Mouse (Mus musculus) hindbrain, embryonic 10.5 days (tissue): ENCODE results near the gene Comtd1. TPM values are rescaled to one million over a fixed set of nuclear protein-coding genes. Genes with fewer than 3 reads are reported as not detected.

ENCODE experiments used
- DNase-seq: peaks from one replicate; pipeline ENCODE4 v3.0.0-alpha.2; 2017; ENCODE audit warnings: low spot score
- H3K27ac ChIP-seq: fragments of 300-500 bp; sonication (generic); 2 replicates; pipeline ENCODE4 v1.5.1; 2016; ENCODE audit warnings: mild to moderate bottlenecking, moderate library complexity
- H3K27me3 ChIP-seq: fragments of 300-500 bp; sonication (generic); 2 replicates; pipeline ENCODE4 v1.6.1; 2016; ENCODE audit warnings: mild to moderate bottlenecking; ENCODE audit not compliant: poor library complexity, insufficient read depth, severe bottlenecking
- H3K36me3 ChIP-seq: fragments of 300-500 bp; sonication (generic); 2 replicates; pipeline ENCODE4 v1.6.1; 2016; ENCODE audit warnings: mild to moderate bottlenecking, moderate library complexity
- H3K4me1 ChIP-seq: fragments of 300-500 bp; sonication (generic); replicated peaks from 2 replicates; pipeline ENCODE4 v1.6.1; 2016; ENCODE audit warnings: mild to moderate bottlenecking
- H3K4me3 ChIP-seq: fragments of 300-500 bp; sonication (generic); 2 replicates; pipeline ENCODE4 v1.5.1; 2016; ENCODE audit warnings: mild to moderate bottlenecking, moderate library complexity
- H3K9me3 ChIP-seq: fragments of 300-500 bp; sonication (generic); 2 replicates; pipeline ENCODE4 v1.6.1; 2016; ENCODE audit warnings: mild to moderate bottlenecking, moderate library complexity
- WGBS: fragments of 180-500 bp; shearing (Covaris S2); methylation state at CpG from one replicate; pipeline ENCODE4 v1.1.7; 2016; 5-methylcytosine and 5-hydroxymethylcytosine counted together
- polyA plus RNA-seq: library from polyadenylated mRNA; unstranded; fragments of >200 nt; fragmentation: Nextera tagmentation; extraction: Ambion mirVana; gene quantifications from 2 replicates; pipeline ENCODE4 v1.2.1, GENCODE M21; 2016

Gene Comtd1
- polyA plus RNA-seq: 15.7 and 16.8 TPM in 2 replicates

DNA sequence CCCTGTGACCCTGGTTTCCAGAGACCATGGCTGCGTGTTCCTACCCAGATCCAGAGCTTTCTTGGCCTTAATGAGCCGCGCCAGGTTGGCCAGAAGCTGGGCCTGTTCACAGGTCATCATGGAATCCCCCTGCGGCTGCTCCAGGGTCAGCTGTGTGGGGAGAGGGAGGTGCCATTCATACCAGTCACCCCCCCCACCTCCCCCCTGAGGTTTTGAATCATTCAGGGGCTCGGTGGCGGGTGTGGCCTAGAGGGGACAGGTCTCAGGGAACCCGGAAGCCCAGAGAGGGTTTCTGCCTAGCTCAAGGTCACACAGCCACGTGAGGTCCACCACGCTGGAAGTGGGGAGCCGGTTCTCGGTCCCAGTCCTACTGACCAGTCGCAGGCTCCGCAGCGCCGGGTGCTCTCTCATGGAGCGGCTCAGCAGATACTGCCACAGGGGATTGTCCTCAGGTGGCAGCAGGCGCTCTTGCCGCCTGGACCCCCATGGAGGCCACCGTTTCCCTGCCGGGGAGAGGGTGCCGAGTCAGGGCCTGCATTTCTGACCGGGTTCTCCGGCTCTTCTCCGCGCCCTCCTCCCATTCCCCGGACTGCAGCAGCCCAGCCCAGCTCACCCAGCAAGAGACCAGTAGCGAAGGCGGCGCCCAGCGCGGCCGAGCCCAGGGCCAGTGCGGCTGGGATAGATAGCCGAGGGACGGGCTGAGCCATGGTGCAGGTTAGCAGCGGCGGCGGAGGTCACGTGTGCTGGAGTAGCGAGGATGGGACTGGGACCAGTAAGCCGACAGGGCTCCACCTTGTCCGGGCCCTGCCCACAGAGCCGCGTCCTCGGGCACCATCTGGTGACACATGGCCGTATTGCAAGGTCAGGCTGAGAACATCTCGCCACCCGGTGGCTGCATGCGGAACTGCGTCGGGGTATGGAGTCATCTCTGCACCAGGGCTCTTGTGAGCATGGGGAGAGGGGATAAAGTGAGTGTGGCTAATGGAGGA lies at the start of gene Comtd1:
Gene Comtd1, minus strand, starts transcription at position 812 of the 989 bp plus-strand sequence.
- H3K27ac ChIP-seq: peak within 1 kb of the TSS; percentile 89

GRCm38 (mm10) chr14:21892341-21892659 lies 43.5 kb upstream of the Comtd1 start:
- 65% methylated on average over 6 of the region's 6 CpGs for WGBS
- peaks cover 15% of the 10 kb centered on the region for H3K4me1 ChIP-seq
- H3K36me3 ChIP-seq: no peaks in the 10 kb centered on the region
- DNase-seq: peak; percentile 16
- no peaks in the 10 kb centered on the region for H3K27me3 ChIP-seq
- H3K4me3 ChIP-seq: no peak overlapping the region
- peak overlapping the region; percentile 59; the same call in 1 of the 2 replicates for H3K27ac ChIP-seq
- H3K9me3 ChIP-seq: no peaks in the 10 kb centered on the region

More for the DNA sequence above, at the start of gene Comtd1:
- peak within 1 kb of the TSS; percentile 76 for H3K4me3 ChIP-seq
- H3K27me3 ChIP-seq: no peaks in the 10 kb centered on the region
- peak; percentile 96 for DNase-seq
- H3K36me3 ChIP-seq: peaks cover 35% of the 10 kb centered on the region
- WGBS: under 1% methylated on average over 51 of the region's 51 CpGs
- peaks cover 30% of the 10 kb centered on the region for H3K4me1 ChIP-seq
- no peaks in the 10 kb centered on the region for H3K9me3 ChIP-seq

DNA sequence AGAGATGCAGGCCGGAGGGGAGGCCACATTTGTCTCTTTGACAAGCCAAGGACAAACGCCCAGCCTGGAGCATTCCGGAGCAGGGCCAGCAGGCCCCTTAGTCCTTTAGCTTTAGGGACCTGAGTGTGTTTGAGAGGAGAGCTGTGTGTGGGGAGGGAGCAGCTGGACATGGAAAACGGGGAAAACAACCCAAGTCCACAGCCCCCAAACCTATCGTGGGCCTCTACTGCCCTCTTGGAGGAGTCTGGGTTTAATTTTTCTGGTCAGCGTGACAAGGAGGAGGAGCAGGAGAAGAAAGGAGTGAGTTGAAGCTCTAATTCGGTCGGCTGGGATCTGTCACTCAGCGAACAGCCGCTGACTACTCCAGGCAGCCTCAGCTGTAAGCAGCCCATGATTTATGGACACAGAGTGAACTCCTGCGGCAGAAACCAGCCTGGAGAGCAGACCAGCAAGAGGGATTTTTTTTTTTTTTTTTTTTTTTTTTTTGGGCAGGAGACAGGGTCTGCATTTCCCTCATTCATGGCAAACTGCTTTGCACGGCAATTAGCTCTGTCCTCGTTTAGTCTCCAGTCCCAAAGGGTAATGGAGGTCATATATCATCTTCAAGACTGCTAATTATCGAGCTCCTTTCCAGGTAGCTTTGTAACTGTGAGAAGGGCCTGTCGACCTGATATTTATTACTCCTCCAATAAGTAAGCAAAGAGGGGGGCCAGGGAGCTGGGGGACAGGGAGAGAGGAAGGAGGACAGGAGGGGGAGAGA lies 43.0 kb upstream of the Comtd1 start:
- H3K9me3 ChIP-seq: no peaks in the 10 kb centered on the region
- H3K4me1 ChIP-seq: peaks cover 15% of the 10 kb centered on the region
- H3K27me3 ChIP-seq: no peaks in the 10 kb centered on the region
- peak overlapping the region; percentile 80 for H3K27ac ChIP-seq
- H3K36me3 ChIP-seq: no peaks in the 10 kb centered on the region
- H3K4me3 ChIP-seq: no peak overlapping the region
- 28% methylated on average over 15 of the region's 15 CpGs for WGBS
- peak; percentile 69 for DNase-seq

- no peak for DNase-seq
- 90% methylated on average over 2 of the region's 2 CpGs for WGBS
- no peak overlapping the region for H3K4me3 ChIP-seq
- H3K4me1 ChIP-seq: peaks cover 15% of the 10 kb centered on the region
- no peaks in the 10 kb centered on the region for H3K36me3 ChIP-seq
- no peaks in the 10 kb centered on the region for H3K9me3 ChIP-seq
- no peak overlapping the region; the same call in 1 of the 2 replicates for H3K27ac ChIP-seq
- no peaks in the 10 kb centered on the region for H3K27me3 ChIP-seq
Observed at GRCm38 (mm10) chr14:21890430-21890829, 41.7 kb upstream of the Comtd1 start.

DNA sequence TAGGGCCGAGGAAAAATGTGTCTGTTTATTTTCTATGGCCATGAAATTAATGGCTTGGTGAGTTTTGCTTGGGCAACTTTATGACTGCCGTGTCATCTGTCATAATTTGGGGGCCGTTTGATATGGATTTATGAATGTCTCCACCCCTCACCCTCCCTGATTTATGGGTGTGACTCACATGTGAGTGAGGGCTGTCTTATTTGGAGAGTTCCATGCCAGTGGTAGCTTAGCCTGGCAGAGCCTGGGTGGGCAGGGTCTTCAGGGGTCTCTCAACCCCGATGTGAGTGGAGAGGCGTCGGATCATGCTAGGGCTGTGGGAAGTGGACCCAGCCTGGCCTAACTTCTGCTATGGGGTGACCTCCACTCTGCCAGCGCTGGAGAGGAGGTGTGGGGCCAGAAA lies 18.0 kb upstream of the Comtd1 start:
- 89% methylated on average over 7 of the region's 7 CpGs for WGBS

GRCm38 (mm10) chr14:21866291-21866690 lies 17.5 kb upstream of the Comtd1 start:
- Histone ChIP-seq H3K4me1 (peaks cover 3% of the 10 kb centered on the region; the same call in 1 of the 2 replicates), H3K9me3 (no peaks in the 10 kb centered on the region), H3K27me3 (no peaks in the 10 kb centered on the region), H3K4me3 (no peak overlapping the region), H3K27ac (no peak overlapping the region), H3K36me3 (no peaks in the 10 kb centered on the region)
- 66% methylated on average over 7 of the region's 7 CpGs for WGBS
- no peak for DNase-seq

More for the DNA sequence above, 18.0 kb upstream of the Comtd1 start:
- Histone ChIP-seq H3K9me3 (no peaks in the 10 kb centered on the region), H3K36me3 (no peaks in the 10 kb centered on the region), H3K4me1 (peaks cover 3% of the 10 kb centered on the region; the same call in 1 of the 2 replicates), H3K27ac (no peak overlapping the region), H3K4me3 (no peak overlapping the region), H3K27me3 (no peaks in the 10 kb centered on the region)
- no peak for DNase-seq

- WGBS: 81% methylated on average over 14 of the region's 14 CpGs
- no peak for DNase-seq
- Histone ChIP-seq H3K4me1 (peaks cover 44% of the 10 kb centered on the region), H3K27ac (no peak overlapping the region), H3K9me3 (no peaks in the 10 kb centered on the region), H3K4me3 (no peak overlapping the region), H3K36me3 (no peaks in the 10 kb centered on the region), H3K27me3 (no peaks in the 10 kb centered on the region)
Observed at GRCm38 (mm10) chr14:21856886-21857285, 8.1 kb upstream of the Comtd1 start.

DNA sequence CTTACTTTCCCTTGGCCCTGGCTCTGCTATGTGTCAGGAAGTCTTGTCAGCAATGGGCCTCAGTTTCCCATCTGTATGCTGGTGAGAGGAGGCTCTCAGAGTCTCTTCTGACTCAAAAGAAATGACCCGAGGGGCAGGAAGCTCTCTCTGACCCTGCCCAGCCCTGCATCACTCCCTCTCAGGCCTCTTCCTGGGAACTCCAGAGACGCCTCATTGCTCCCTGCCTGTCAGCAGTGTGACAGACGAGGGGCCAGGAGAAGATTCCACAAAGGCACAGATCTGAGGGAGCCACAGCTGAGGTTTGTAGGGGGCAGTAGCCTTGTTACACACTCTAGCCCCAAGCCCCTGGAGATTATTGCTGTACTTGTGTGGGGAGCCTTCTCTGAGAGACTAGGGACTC lies 7.2 kb upstream of the Comtd1 start:
- WGBS: 14% methylated on average over 3 of the region's 3 CpGs
- Histone ChIP-seq H3K36me3 (no peaks in the 10 kb centered on the region), H3K27me3 (no peaks in the 10 kb centered on the region)

GRCm38 (mm10) chr14:21854271-21854670 lies 5.5 kb upstream of the Comtd1 start:
- Histone ChIP-seq H3K27me3 (no peaks in the 10 kb centered on the region), H3K9me3 (no peaks in the 10 kb centered on the region), H3K36me3 (no peaks in the 10 kb centered on the region), H3K4me1 (peaks cover 44% of the 10 kb centered on the region), H3K27ac (peak overlapping the region; percentile 87; the same call in 1 of the 2 replicates), H3K4me3 (no peak overlapping the region; the same call in 1 of the 2 replicates)
- DNase-seq: no peak
- WGBS: 86% methylated on average over 9 of the region's 9 CpGs

More for the DNA sequence above, 7.2 kb upstream of the Comtd1 start:
- no peak for DNase-seq
- H3K4me1 ChIP-seq: peaks cover 44% of the 10 kb centered on the region
- H3K4me3 ChIP-seq: no peak overlapping the region
- no peaks in the 10 kb centered on the region for H3K9me3 ChIP-seq
- peak overlapping the region; percentile 64 for H3K27ac ChIP-seq

GRCm38 (mm10) chr14:21853456-21854109 lies 4.8 kb upstream of the Comtd1 start:
- Histone ChIP-seq H3K4me3 (peak overlapping the region; percentile 43), H3K27me3 (no peaks in the 10 kb centered on the region), H3K9me3 (no peaks in the 10 kb centered on the region), H3K36me3 (no peaks in the 10 kb centered on the region), H3K27ac (peak overlapping the region; percentile 87), H3K4me1 (peaks cover 45% of the 10 kb centered on the region)
- DNase-seq: peak; percentile 87
- 11% methylated on average over 17 of the region's 17 CpGs for WGBS

GRCm38 (mm10) chr14:21851996-21852791 lies 3.4 kb upstream of the Comtd1 start:
- DNase-seq: no peak
- WGBS: 81% methylated on average over 16 of the region's 16 CpGs
- Histone ChIP-seq H3K36me3 (no peaks in the 10 kb centered on the region), H3K27me3 (no peaks in the 10 kb centered on the region), H3K4me3 (no peak overlapping the region), H3K9me3 (no peaks in the 10 kb centered on the region), H3K4me1 (peaks cover 55% of the 10 kb centered on the region), H3K27ac (no peak overlapping the region)
